ENCODE assay signal across 8 mouse cellular contexts in genomic region chr10:24150086-24150485, GRCm38 (mm10). TPM values are rescaled to one million over a fixed set of nuclear protein-coding genes. Genes with fewer than 3 reads are reported as not detected.
DNase-seq lines count a peak whose midpoint lies in the region; ATAC-seq lines count a peak whose summit lies in the region.

No protein-coding gene starts in this region.

- no peaks in the 10 kb centered on the region for H3K9me3 ChIP-seq in heart, embryonic 11.5 days (replicated peaks; ENCODE audit: control insufficient read depth, low read length)
- H3K9me3 ChIP-seq in embryonic facial prominence, embryonic 13.5 days = no peaks in the 10 kb centered on the region
- H3K9me3 ChIP-seq in midbrain, embryonic 12.5 days = no peaks in the 10 kb centered on the region

- no peak for ATAC-seq in heart, embryonic 11.5 days (replicated peaks; ENCODE audit: insufficient number of reproducible peaks, low FRiP score, low TSS enrichment)
- no peak for ATAC-seq in embryonic facial prominence, embryonic 13.5 days (ENCODE audit: insufficient number of reproducible peaks, insufficient read depth, low FRiP score, low TSS enrichment, low read depth)
- ATAC-seq in midbrain, embryonic 12.5 days (ENCODE audit: low FRiP score, low read depth) = no peak

- H3K4me2 ChIP-seq in heart, embryonic 11.5 days = peak overlapping the region; percentile 63
- peak overlapping the region; percentile 71 for H3K4me2 ChIP-seq in embryonic facial prominence, embryonic 13.5 days
- peak overlapping the region; percentile 62 for H3K4me2 ChIP-seq in midbrain, embryonic 12.5 days (replicated peaks)

- peak overlapping the region; percentile 78 for H3K4me3 ChIP-seq in heart, embryonic 11.5 days (ENCODE audit: low read depth, low read length)
- H3K4me3 ChIP-seq in embryonic facial prominence, embryonic 13.5 days = peak overlapping the region; percentile 80
- H3K4me3 ChIP-seq in midbrain, embryonic 12.5 days = peak overlapping the region; percentile 84

- H3K36me3 ChIP-seq in heart, embryonic 11.5 days (ENCODE audit: control insufficient read depth, insufficient read depth, low read length) = no peaks in the 10 kb centered on the region
- H3K36me3 ChIP-seq in embryonic facial prominence, embryonic 13.5 days = peaks cover under 1% of the 10 kb centered on the region; the same call in 1 of the 2 replicates
- no peaks in the 10 kb centered on the region for H3K36me3 ChIP-seq in midbrain, embryonic 12.5 days

- no peaks in the 10 kb centered on the region for H3K27me3 ChIP-seq in heart, embryonic 11.5 days (ENCODE audit: control insufficient read depth, insufficient read depth, low read length)
- no peaks in the 10 kb centered on the region for H3K27me3 ChIP-seq in embryonic facial prominence, embryonic 13.5 days
- H3K27me3 ChIP-seq in midbrain, embryonic 12.5 days = no peaks in the 10 kb centered on the region

- 36% methylated on average over 7 of the region's 7 CpGs for WGBS in heart, embryonic 11.5 days (ENCODE audit: insufficient replicate concordance)
- WGBS in embryonic facial prominence, embryonic 13.5 days = 32% methylated on average over 7 of the region's 7 CpGs
- 61% methylated on average over 7 of the region's 7 CpGs for WGBS in midbrain, embryonic 12.5 days

- H3K4me1 ChIP-seq in heart, embryonic 11.5 days (ENCODE audit: control insufficient read depth, insufficient read depth, low read length) = peaks cover 9% of the 10 kb centered on the region
- peaks cover 9% of the 10 kb centered on the region for H3K4me1 ChIP-seq in embryonic facial prominence, embryonic 13.5 days
- peaks cover 5% of the 10 kb centered on the region; the same call in 1 of the 2 replicates for H3K4me1 ChIP-seq in midbrain, embryonic 12.5 days

- no peak overlapping the region for H3K27ac ChIP-seq in heart, embryonic 11.5 days (ENCODE audit: low read depth, low read length)
- H3K27ac ChIP-seq in embryonic facial prominence, embryonic 13.5 days = no peak overlapping the region
- no peak overlapping the region for H3K27ac ChIP-seq in midbrain, embryonic 12.5 days (replicated peaks)

- no peak for DNase-seq in heart, postnatal 4 days
- DNase-seq in kidney, adult 8-10 months = peak; percentile 73 to 81
- DNase-seq in right cerebral cortex, postnatal 36 days (ENCODE audit: low spot score in 2 of 2) = no peak
- DNase-seq in cerebellum, postnatal 14 days = no peak
- DNase-seq in B cell, adult 2 months = no peak

- no peak overlapping the region for H3K9ac ChIP-seq in heart, embryonic 11.5 days (ENCODE audit: low read depth, low read length)
- peak overlapping the region; percentile 54 for H3K9ac ChIP-seq in embryonic facial prominence, embryonic 13.5 days
- H3K9ac ChIP-seq in midbrain, embryonic 12.5 days (replicated peaks) = no peak overlapping the region; the same call in 1 of the 2 replicates

RNA-seq across cellular contexts. Expression of gene Stx7, which starts 1.0 kb away (rescaled TPM):
- polyA plus RNA-seq in heart, embryonic 11.5 days (2014; fragmentation: Nextera tagmentation; extraction: Ambion mirVana) = 89.8 and 99.4 TPM in 2 replicates
- 10 to 100 TPM; 46.1 to 54.3 TPM for total RNA-seq in heart, postnatal 4 days (2021)
- polyA plus RNA-seq in embryonic facial prominence, embryonic 13.5 days (2015; fragmentation: Nextera tagmentation; extraction: Ambion mirVana) = 62.6 and 79.7 TPM in 2 replicates
- 113 and 130 TPM in 2 replicates for polyA plus RNA-seq in midbrain, embryonic 12.5 days (2016; fragmentation: Nextera tagmentation; extraction: Ambion mirVana)

RNA-seq across cellular contexts. Expression of gene Taar9, which starts 40.8 kb away (rescaled TPM):
- not detected in 2 replicates for polyA plus RNA-seq in heart, embryonic 11.5 days (2014; fragmentation: Nextera tagmentation; extraction: Ambion mirVana)
- not detected for total RNA-seq in heart, postnatal 4 days (2021)
- polyA plus RNA-seq in embryonic facial prominence, embryonic 13.5 days (2015; fragmentation: Nextera tagmentation; extraction: Ambion mirVana) = not detected in 2 replicates
- not detected in 2 replicates for polyA plus RNA-seq in midbrain, embryonic 12.5 days (2016; fragmentation: Nextera tagmentation; extraction: Ambion mirVana)

RNA-seq across cellular contexts. Expression of gene Taar8c, which starts 48.4 kb away (rescaled TPM):
- not detected in 2 replicates for polyA plus RNA-seq in heart, embryonic 11.5 days (2014; fragmentation: Nextera tagmentation; extraction: Ambion mirVana)
- not detected for total RNA-seq in heart, postnatal 4 days (2021)
- not detected in 2 replicates for polyA plus RNA-seq in embryonic facial prominence, embryonic 13.5 days (2015; fragmentation: Nextera tagmentation; extraction: Ambion mirVana)
- not detected in 2 replicates for polyA plus RNA-seq in midbrain, embryonic 12.5 days (2016; fragmentation: Nextera tagmentation; extraction: Ambion mirVana)

RNA-seq across cellular contexts. Expression of gene Taar8b, which starts 58.0 kb away (rescaled TPM):
- polyA plus RNA-seq in heart, embryonic 11.5 days (2014; fragmentation: Nextera tagmentation; extraction: Ambion mirVana) = not detected in 2 replicates
- total RNA-seq in heart, postnatal 4 days (2021) = not detected
- not detected in 2 replicates for polyA plus RNA-seq in embryonic facial prominence, embryonic 13.5 days (2015; fragmentation: Nextera tagmentation; extraction: Ambion mirVana)
- not detected in 2 replicates for polyA plus RNA-seq in midbrain, embryonic 12.5 days (2016; fragmentation: Nextera tagmentation; extraction: Ambion mirVana)

Comparison
In these comparisons a context has a peak if more than half of its experiments do, and no peak if none do; other contexts are left out.
1. DNase-seq: peak in kidney, adult 8-10 months (2 of 2); none in heart, postnatal 4 days (single experiment), right cerebral cortex, postnatal 36 days (0 of 2), cerebellum, postnatal 14 days (0 of 2) and B cell, adult 2 months (0 of 2).
2. Peak in every context shown above with its lines, with median percentiles within 50 percentile points of each other: H3K4me2 ChIP-seq and H3K4me3 ChIP-seq.